Mouse (Mus musculus): ENCODE measurements around the gene Tgm7.
A peak's percentile ranks its signal among the peaks of the same experiment; 100 is the strongest.

Gene Tgm7

DNA sequence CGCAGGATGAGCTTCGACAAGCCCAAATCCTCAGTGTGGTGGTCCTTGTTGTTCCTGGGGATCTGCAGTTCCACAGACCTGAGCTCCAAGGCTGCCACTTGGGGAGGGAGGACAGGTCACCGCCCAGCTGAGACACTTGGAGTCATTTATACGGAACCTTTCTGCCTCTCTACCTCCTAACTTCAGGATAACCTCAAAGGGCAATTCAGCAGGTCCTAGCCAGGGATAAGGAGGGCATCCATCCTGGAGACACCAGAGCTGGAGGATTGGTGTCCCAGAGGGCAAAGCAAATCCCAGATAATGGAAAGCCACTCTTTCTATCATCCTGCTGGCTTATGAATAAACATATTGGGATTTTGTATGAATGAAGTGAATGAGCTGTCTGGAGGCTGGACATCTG is at the start of gene Tgm7:
Gene Tgm7 (minus strand): TSS at position 101 of the 400 bp plus-strand sequence.
- TF ChIP-seq GATA4 (IDR thresholded peaks at IDR 0.05; ENCODE audit: insufficient replicate concordance, low read length), result no peak

DNA sequence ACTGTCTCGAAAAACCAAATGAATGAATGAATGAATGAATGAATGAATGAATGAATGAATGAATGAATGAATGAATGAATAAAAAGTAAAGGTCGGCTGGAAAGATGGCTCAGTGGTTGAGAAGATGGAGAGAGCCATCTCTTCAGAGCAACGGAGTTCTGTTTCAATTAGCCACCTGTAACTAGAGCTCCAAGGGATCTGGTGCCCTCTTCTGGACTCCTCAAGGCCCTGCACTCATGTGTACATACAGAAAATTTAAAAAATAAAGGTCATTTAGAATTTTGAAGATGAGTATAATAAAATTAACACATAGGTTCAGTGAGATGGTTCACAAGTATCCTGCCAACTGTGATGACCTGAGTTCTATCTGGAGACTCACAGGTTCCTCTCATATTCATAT is 43.5 kb upstream of the Tgm7 start:
- no peak for TF ChIP-seq GATA4 (IDR thresholded peaks at IDR 0.05; ENCODE audit: insufficient replicate concordance, low read length)

DNA sequence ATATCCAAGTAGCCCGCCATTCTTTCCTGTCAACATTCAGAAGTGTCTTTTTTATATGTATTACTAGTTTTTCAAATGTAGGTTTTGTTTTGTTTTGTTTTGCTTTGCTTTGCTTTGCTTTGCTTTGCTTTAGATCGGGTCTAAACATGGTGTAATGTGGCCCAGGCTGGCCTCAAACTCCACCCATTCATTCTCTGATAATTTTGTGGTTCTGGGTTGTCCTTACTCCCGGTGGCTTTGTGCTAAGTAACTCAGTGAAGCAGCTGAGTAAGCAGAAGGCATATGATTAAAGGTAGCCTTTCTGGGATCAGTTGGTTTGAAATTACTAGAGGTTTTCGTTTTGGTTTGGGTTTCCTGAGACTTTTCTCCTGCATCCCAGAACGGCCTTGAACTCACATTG is 40.1 kb upstream of the Tgm7 start:
- TF ChIP-seq GATA4 (IDR thresholded peaks at IDR 0.05; ENCODE audit: insufficient replicate concordance, low read length), result no peak

GRCm38 (mm10) chr2:121142415-121142814 is 32.8 kb upstream of the Tgm7 start:
- no peak for TF ChIP-seq GATA4 (IDR thresholded peaks at IDR 0.05; ENCODE audit: insufficient replicate concordance, low read length)

GRCm38 (mm10) chr2:121141216-121142035 is 31.8 kb upstream of the Tgm7 start:
- no peak for TF ChIP-seq GATA4 (IDR thresholded peaks at IDR 0.05; ENCODE audit: insufficient replicate concordance, low read length)

- peak; percentile 74; the same call in 1 of the 2 replicates for TF ChIP-seq GATA4 (IDR thresholded peaks at IDR 0.05; ENCODE audit: insufficient replicate concordance, low read length)
Observed at GRCm38 (mm10) chr2:121140018-121140882, 30.7 kb upstream of the Tgm7 start, which contains the start of the genes Adal and Lcmt2. Gene Adal, plus strand, starts transcription at chr2:121140428. Gene Lcmt2, minus strand, starts transcription at chr2:121140653.

- TF ChIP-seq GATA4 (IDR thresholded peaks at IDR 0.05; ENCODE audit: insufficient replicate concordance, low read length), result no peak
Observed at GRCm38 (mm10) chr2:121139266-121140017, 29.8 kb upstream of the Tgm7 start.

DNA sequence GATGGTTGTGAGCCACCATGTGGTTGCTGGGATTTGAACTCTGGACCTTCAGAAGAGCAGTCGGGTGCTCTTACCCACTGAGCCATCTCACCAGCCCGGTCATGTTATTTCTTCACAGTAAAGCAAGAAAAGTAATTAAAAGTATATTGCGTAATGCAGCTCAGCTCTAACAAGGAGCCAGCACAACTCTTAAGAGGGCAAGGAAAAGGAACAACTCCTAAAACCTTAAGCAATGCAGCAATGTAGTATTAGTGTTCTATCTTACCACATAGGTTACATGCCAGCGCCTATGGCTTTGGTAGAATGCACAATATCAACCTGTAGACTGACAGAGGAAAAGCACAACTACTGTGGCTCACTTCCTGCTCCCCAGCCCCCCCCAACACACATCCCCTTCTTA is 27.8 kb upstream of the Tgm7 start:
- TF ChIP-seq GATA4 (IDR thresholded peaks at IDR 0.05; ENCODE audit: insufficient replicate concordance, low read length), result no peak

- TF ChIP-seq GATA4 (IDR thresholded peaks at IDR 0.05; ENCODE audit: insufficient replicate concordance, low read length), result no peak
Observed at GRCm38 (mm10) chr2:121132822-121133221, 23.2 kb upstream of the Tgm7 start.

GRCm38 (mm10) chr2:121128865-121129620 is 19.4 kb upstream of the Tgm7 start:
- TF ChIP-seq GATA4 (IDR thresholded peaks at IDR 0.05; ENCODE audit: insufficient replicate concordance, low read length), result no peak

GRCm38 (mm10) chr2:121127536-121127935 is 17.9 kb upstream of the Tgm7 start:
- no peak for TF ChIP-seq GATA4 (IDR thresholded peaks at IDR 0.05; ENCODE audit: insufficient replicate concordance, low read length)

- TF ChIP-seq GATA4 (IDR thresholded peaks at IDR 0.05; ENCODE audit: insufficient replicate concordance, low read length), result no peak
Observed at GRCm38 (mm10) chr2:121119260-121119659, 9.7 kb upstream of the Tgm7 start.

GRCm38 (mm10) chr2:121115418-121115817 is 5.8 kb upstream of the Tgm7 start:
- TF ChIP-seq GATA4 (IDR thresholded peaks at IDR 0.05; ENCODE audit: insufficient replicate concordance, low read length), result no peak

- TF ChIP-seq GATA4 (IDR thresholded peaks at IDR 0.05; ENCODE audit: insufficient replicate concordance, low read length), result no peak
Observed at GRCm38 (mm10) chr2:121105940-121106339, 3.7 kb downstream of the Tgm7 start.

Measured in liver, adult (tissue).